Mouse (Mus musculus) E14TG2a.4 (cell line): ENCODE measurements around the gene Mical1.

Experiments
- CTCF ChIP-seq: conservative IDR thresholded peaks from 2 replicates; pipeline ENCODE4 v1.5.1; 2014; ENCODE audit warnings: low read length
- NANOG ChIP-seq: IDR thresholded peaks from 2 replicates; pipeline ENCODE4 v1.6.1; 2014; ENCODE audit warnings: borderline replicate concordance, low read length, mixed read lengths
- POU5F1 ChIP-seq: IDR thresholded peaks from 2 replicates; pipeline ENCODE4 v1.6.1; 2014; ENCODE audit warnings: low read length, borderline replicate concordance

GRCm38 (mm10) chr10:41486506-41487170, 10.5 kb downstream of the Mical1 start:
- TF ChIP-seq CTCF (no peak), NANOG (no peak), POU5F1 (no peak)
